Mouse (Mus musculus) hindbrain, postnatal 0 days (tissue): Measurements from ENCODE around the gene Gm20517. TPM values are rescaled to one million over a fixed set of nuclear protein-coding genes. Genes with fewer than 3 reads are reported as not detected.
A peak's percentile ranks its signal among the peaks of the same experiment; 100 is the strongest.

Experiments used
- ATAC-seq: fragments of 200-750 bp; cut with Nextera tagmentation; 2 replicates; pipeline ENCODE4 v1.8.0; 2017; ENCODE audit warnings: mild to moderate bottlenecking, moderate TSS enrichment, moderate library complexity
- DNase-seq: peaks from one replicate; pipeline ENCODE4 v3.0.0-alpha.2; 2015; ENCODE audit warnings: low spot score
- H3K27ac ChIP-seq: fragments of 300-500 bp; sonication (generic); 2 replicates; pipeline ENCODE4 v1.5.1; 2014; ENCODE audit warnings: mild to moderate bottlenecking
- H3K27me3 ChIP-seq: fragments of 300-500 bp; sonication (generic); 2 replicates; pipeline ENCODE4 v1.6.1; 2014; ENCODE audit warnings: low read length, mixed read lengths; ENCODE audit not compliant: insufficient read depth
- H3K36me3 ChIP-seq: fragments of 300-500 bp; sonication (generic); 2 replicates; pipeline ENCODE4 v1.6.1; 2014; ENCODE audit warnings: low read length, mixed read lengths; ENCODE audit not compliant: insufficient read depth
- H3K4me1 ChIP-seq: fragments of 300-500 bp; sonication (generic); 2 replicates; pipeline ENCODE4 v1.6.1; 2014; ENCODE audit warnings: antibody characterized with exemption, low read length, mixed read lengths; ENCODE audit not compliant: insufficient read depth
- H3K4me2 ChIP-seq: fragments of 300-500 bp; sonication (generic); 2 replicates; pipeline ENCODE4 v1.6.1; 2014; ENCODE audit warnings: low read depth, mild to moderate bottlenecking, low read length, moderate library complexity, mixed read lengths
- H3K4me3 ChIP-seq: fragments of 300-500 bp; sonication (generic); 2 replicates; pipeline ENCODE4 v1.5.1; 2014; ENCODE audit warnings: low read length
- H3K9ac ChIP-seq: fragments of 300-500 bp; sonication (generic); replicated peaks from 2 replicates; pipeline ENCODE4 v1.6.1; 2014; ENCODE audit warnings: mild to moderate bottlenecking, low read length, moderate library complexity, mixed read lengths
- H3K9me3 ChIP-seq: fragments of 300-500 bp; sonication (generic); 2 replicates; pipeline ENCODE4 v1.6.1; 2016; ENCODE audit warnings: low read length, mixed read lengths
- CTCF ChIP-seq: IDR thresholded peaks from 2 replicates; pipeline ENCODE4 v1.5.1; 2016; ENCODE audit warnings: antibody characterized with exemption, control low read depth, low read depth
- WGBS: fragments of 180-500 bp; shearing (Covaris S2); extraction: QIAGEN DNeasy Blood & Tissue Kit; methylation state at CpG from one replicate; pipeline ENCODE4 v1.1.7; 2014; 5-methylcytosine and 5-hydroxymethylcytosine counted together
- polyA plus RNA-seq: library from polyadenylated mRNA; unstranded; fragments of >200 nt; fragmentation: Nextera tagmentation; extraction: Ambion mirVana; gene quantifications from 2 replicates; pipeline ENCODE4 v1.2.1, GENCODE M21; 2015
- total RNA-seq: library from RNA; depleted of rRNA; stranded (reverse); fragments of >200 nt; gene quantifications from 2 replicates; pipeline ENCODE4 v1.2.3, GENCODE M21; 2014

Gene Gm20517
- total and polyA plus RNA-seq, 2 experiments from 2014 or later = 1.6 to 4.8 TPM

- Histone ChIP-seq H3K27ac (no peak overlapping the region), H3K4me1 (0 out of 2 replicates have a peak, but pooled peaks cover 5% of the 10 kb centered on the region), H3K9me3 (no peaks in the 10 kb centered on the region), H3K36me3 (no peaks in the 10 kb centered on the region), H3K27me3 (no peaks in the 10 kb centered on the region), H3K9ac (peak overlapping the region; percentile 10), H3K4me3 (peak overlapping the region; percentile 26), H3K4me2 (peak overlapping the region; percentile 69)
- peak; percentile 77 for DNase-seq
- peak; percentile 61 for ATAC-seq
- 0 out of 2 replicates have a peak, but pooled peaks have one; percentile 4 for TF ChIP-seq CTCF
- 6% methylated on average over 57 of the region's 68 CpGs for WGBS
Observed at GRCm38 (mm10) chr17:47672311-47673111, 61.1 kb downstream of the Gm20517 start.

DNA sequence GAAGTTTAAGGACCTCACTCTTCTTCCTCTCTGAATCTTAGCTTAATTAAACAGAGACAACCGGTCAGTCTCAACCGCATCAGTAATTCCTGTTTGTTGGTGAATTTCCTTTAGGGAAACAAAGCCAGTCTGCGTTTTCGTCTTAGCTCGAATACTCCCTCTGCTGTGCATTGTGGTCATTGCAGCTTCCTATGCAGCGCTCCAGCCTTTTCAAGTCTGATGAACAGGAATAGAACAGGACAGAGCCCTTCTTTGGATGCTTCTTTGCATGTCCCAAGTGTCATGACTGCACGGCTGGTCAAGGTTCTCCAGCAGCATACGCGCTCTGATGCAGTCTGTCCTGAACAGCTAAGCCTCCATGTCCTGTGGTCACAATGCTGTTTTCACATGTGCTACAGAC lies 65.2 kb downstream of the Gm20517 start:
- Histone ChIP-seq H3K9ac (no peak overlapping the region), H3K4me1 (0 out of 2 replicates have a peak, but pooled peaks cover 5% of the 10 kb centered on the region), H3K27ac (no peak overlapping the region), H3K4me2 (no peak overlapping the region), H3K4me3 (no peak overlapping the region), H3K27me3 (no peaks in the 10 kb centered on the region), H3K36me3 (peaks cover 40% of the 10 kb centered on the region), H3K9me3 (no peaks in the 10 kb centered on the region)
- ATAC-seq = no peak
- 18% methylated on average over 9 of the region's 9 CpGs for WGBS
- peak; percentile 94 for TF ChIP-seq CTCF
- DNase-seq = peak; percentile 89

GRCm38 (mm10) chr17:47678238-47678637 lies 66.8 kb downstream of the Gm20517 start:
- no peak overlapping the region for H3K4me2 ChIP-seq
- no peak overlapping the region for H3K4me3 ChIP-seq
- H3K9me3 ChIP-seq = no peaks in the 10 kb centered on the region
- H3K27ac ChIP-seq = no peak overlapping the region
- 97% methylated on average over 5 of the region's 5 CpGs for WGBS
- DNase-seq = no peak
- TF ChIP-seq CTCF = no peak
- no peaks in the 10 kb centered on the region for H3K27me3 ChIP-seq
- ATAC-seq = no peak
- no peak overlapping the region for H3K9ac ChIP-seq
- H3K4me1 ChIP-seq = no peaks in the 10 kb centered on the region
- H3K36me3 ChIP-seq = peaks cover 52% of the 10 kb centered on the region

GRCm38 (mm10) chr17:47678702-47679101 lies 67.3 kb downstream of the Gm20517 start:
- Histone ChIP-seq H3K9ac (no peak overlapping the region), H3K9me3 (no peaks in the 10 kb centered on the region), H3K27ac (no peak overlapping the region), H3K4me2 (no peak overlapping the region), H3K4me3 (no peak overlapping the region), H3K36me3 (peaks cover 57% of the 10 kb centered on the region), H3K4me1 (no peaks in the 10 kb centered on the region), H3K27me3 (no peaks in the 10 kb centered on the region)
- TF ChIP-seq CTCF = no peak
- DNase-seq (no peak), ATAC-seq (no peak)
- 86% methylated on average over 5 of the region's 5 CpGs for WGBS

DNA sequence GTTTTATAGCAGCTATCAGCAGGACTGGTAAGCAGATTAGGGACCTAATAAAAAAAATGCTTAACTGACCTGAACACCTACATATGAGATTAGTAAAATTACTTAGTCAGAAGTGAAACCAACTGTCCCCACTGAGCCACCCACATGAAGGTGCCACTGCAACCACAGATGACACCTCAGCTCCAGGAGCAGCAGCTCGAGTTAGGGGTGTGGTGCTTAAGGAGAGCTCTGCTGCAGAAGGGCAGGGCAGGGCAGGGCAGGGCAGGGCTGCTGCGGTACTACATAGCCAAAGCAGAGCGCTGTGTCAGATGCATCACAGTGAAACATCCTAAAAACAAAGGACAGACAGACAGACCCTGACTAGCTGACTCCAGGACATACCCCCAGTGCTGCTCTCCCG lies 71.4 kb downstream of the Gm20517 start:
- no peaks in the 10 kb centered on the region for H3K27me3 ChIP-seq

DNA sequence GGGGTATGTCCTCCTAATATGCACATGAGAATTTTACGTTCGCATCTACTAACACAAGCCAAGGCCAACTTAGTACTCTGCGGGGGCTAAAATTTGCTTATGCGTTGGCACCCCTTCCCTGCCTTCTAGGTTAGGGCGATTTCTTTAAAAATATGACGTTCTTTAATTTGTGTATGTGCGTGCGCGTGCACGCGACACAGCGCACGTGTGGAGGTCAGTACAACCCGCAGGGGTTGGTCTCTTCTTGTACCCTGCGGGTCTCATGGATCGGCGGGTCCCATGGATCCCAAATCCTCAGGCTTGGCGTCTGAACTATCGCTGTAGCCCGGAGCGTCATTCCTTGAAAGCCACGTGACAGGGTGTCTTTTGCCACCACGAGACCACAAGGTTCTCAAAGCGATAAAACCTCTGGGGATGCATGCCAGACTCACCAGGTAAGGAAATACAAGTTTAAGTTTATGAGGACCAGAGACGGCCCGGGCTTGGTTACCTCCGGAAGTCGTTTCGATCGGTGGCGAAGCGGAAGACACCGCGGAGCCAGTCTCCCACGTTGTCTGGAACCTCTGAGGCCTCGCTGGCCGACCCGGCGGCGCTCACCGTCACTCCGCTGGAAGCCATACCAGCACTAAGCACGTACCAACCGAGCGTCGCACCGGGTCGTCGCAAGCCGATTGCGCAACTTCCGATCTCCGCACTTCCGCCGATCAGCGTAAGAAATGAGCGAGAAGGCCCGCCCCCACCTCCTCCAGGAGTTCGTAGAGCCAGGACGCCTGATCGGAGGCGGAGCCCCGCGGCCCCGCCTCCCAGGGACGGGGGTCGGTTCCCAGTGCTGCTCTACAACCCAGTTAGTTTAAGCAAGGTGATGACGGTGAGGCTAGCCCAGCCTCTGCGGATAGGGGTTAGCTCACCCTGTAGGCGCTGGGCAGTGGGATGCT lies 76.3 kb downstream of the Gm20517 start:
- H3K4me1 ChIP-seq = peaks cover 11% of the 10 kb centered on the region
- peak; percentile 99 for DNase-seq
- peak; percentile 91 for ATAC-seq
- H3K4me2 ChIP-seq = peak overlapping the region; percentile 92
- no peaks in the 10 kb centered on the region for H3K9me3 ChIP-seq
- peak overlapping the region; percentile 58 for H3K4me3 ChIP-seq
- H3K27ac ChIP-seq = peak overlapping the region; percentile 87
- TF ChIP-seq CTCF = no peak
- 1% methylated on average over 70 of the region's 70 CpGs for WGBS
- H3K27me3 ChIP-seq = no peaks in the 10 kb centered on the region
- peaks cover 18% of the 10 kb centered on the region for H3K36me3 ChIP-seq
- peak overlapping the region; percentile 84 for H3K9ac ChIP-seq

More for the DNA sequence above, 71.4 kb downstream of the Gm20517 start:
- Histone ChIP-seq H3K9ac (no peak overlapping the region), H3K4me3 (no peak overlapping the region), H3K36me3 (peaks cover 62% of the 10 kb centered on the region), H3K27ac (no peak overlapping the region), H3K4me1 (peaks cover 7% of the 10 kb centered on the region), H3K9me3 (no peaks in the 10 kb centered on the region), H3K4me2 (no peak overlapping the region)
- DNase-seq (no peak), ATAC-seq (no peak)
- no peak for TF ChIP-seq CTCF
- WGBS = 87% methylated on average over 4 of the region's 4 CpGs
